In the genomic region with DNA sequence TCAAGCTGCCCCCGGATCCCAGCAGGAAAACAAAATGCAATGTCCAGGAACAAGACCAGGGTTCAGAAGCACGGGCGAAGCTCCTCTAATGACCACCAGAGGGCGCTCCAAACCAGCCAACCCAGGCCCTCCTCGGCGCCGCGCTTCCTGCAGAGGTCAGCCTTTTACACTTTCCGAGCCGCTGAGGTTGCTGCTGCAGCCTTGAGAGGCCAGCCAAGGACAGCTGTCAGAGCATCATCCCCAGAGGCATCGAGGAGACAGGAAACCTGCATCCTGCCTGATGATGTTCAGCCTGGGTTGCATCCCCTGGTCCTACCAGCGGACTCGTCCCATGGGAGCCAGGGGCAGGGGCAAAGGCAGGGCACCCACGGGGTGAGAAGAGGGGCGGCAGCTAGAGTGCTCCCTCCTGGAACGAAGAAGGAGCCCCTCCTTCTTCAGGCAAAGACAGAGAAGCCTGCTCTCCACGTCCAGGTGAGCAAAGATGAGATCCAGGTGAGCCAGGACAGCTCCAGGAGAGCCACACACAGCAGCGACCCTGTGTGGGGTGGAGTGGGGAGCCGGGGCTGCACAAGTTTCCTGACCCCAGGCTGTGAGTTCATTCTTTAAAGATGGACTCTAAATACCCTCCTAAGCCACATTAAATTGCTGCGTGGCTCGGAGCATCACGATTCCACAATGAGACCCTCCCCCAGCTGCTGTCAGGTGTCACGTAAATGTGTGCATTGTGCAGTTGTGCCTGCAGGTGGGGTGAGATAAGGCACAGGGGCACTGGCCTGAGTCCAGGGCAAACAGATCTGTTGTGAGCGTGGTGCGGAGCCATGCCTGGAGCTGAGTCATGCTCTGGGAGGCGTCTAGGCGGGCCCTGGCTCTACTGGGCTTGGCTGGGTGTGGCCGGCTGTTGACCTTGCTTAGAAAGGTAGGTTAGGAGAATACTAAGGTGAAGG, we compare ENCODE assay signal across 8 mouse cellular contexts. TPM values are rescaled to one million over a fixed set of nuclear protein-coding genes. Genes with fewer than 3 reads are reported as not detected.
DNase-seq lines count a peak whose midpoint lies in the region; ATAC-seq and TF ChIP-seq lines count a peak whose summit lies in the region.

A gene (plus strand): TSS at position 204 of the 944 bp plus-strand sequence.

- TF ChIP-seq CTCF in MEL (IDR thresholded peaks at IDR 0.05 in 2 of 3, conservative IDR thresholded peaks at IDR 0.05 in 1 of 3; ENCODE audit: control insufficient read depth in 1 of 3, insufficient read depth in 1 of 3, low read depth in 2 of 3, low read length in 3 of 3, poor library complexity in 1 of 3, severe bottlenecking in 1 of 3), result peak; percentile 80 to 100 (median 99)
- peak; percentile 99 for TF ChIP-seq CTCF in olfactory bulb, adult 2 months (IDR thresholded peaks at IDR 0.05; ENCODE audit: insufficient read depth, low read depth, low read length)

- peak within 1 kb of the TSS; percentile 44 for H3K4me2 ChIP-seq in lung, embryonic 15.5 days

- no peak within 1 kb of the TSS for H3K27ac ChIP-seq in MEL (ENCODE audit: control insufficient read depth, low read depth, low read length)
- H3K27ac ChIP-seq in hindbrain, embryonic 10.5 days, result no peak within 1 kb of the TSS
- H3K27ac ChIP-seq in lung, embryonic 15.5 days, result no peak within 1 kb of the TSS
- H3K27ac ChIP-seq in olfactory bulb, adult 2 months (ENCODE audit: insufficient read depth, low read depth, low read length), result peak within 1 kb of the TSS; percentile 96

- peaks cover 0 to 12% of the 10 kb centered on the region in 2 experiments; a peak in 3 of 4 replicates for H3K4me1 ChIP-seq in MEL (ENCODE audit: control insufficient read depth in 1 of 2, insufficient read depth in 2 of 2, low read length in 2 of 2)
- peaks cover 8% of the 10 kb centered on the region for H3K4me1 ChIP-seq in hindbrain, embryonic 10.5 days (replicated peaks)
- peaks cover 6% of the 10 kb centered on the region for H3K4me1 ChIP-seq in lung, embryonic 15.5 days
- H3K4me1 ChIP-seq in olfactory bulb, adult 2 months (ENCODE audit: control insufficient read depth, insufficient read depth, low read length), result peaks cover 34% of the 10 kb centered on the region

- peak; percentile 81 for ATAC-seq in frontal cortex, adult (ENCODE audit: low TSS enrichment)
- peak; percentile 72; the same call in 1 of the 2 replicates for ATAC-seq in lung, embryonic 15.5 days (ENCODE audit: borderline replicate concordance, extremely low read depth, low FRiP score, low TSS enrichment)

- no peaks in the 10 kb centered on the region for H3K9me3 ChIP-seq in MEL (replicated peaks; ENCODE audit: insufficient read depth, low read length)
- no peaks in the 10 kb centered on the region for H3K9me3 ChIP-seq in hindbrain, embryonic 10.5 days
- H3K9me3 ChIP-seq in lung, embryonic 15.5 days, result no peaks in the 10 kb centered on the region

- H3K9ac ChIP-seq in MEL (ENCODE audit: control insufficient read depth, low read depth, low read length, poor library complexity, severe bottlenecking), result peak within 1 kb of the TSS; percentile 33
- H3K9ac ChIP-seq in lung, embryonic 15.5 days, result no peak within 1 kb of the TSS

- H3K79me2 ChIP-seq in MEL (ENCODE audit: control insufficient read depth, insufficient read depth, low read length, poor library complexity), result no peaks in the 10 kb centered on the region

- peaks cover 0 to 3% of the 10 kb centered on the region in 2 experiments; a peak in 3 of 4 replicates for H3K27me3 ChIP-seq in MEL (ENCODE audit: control insufficient read depth in 1 of 2, insufficient read depth in 2 of 2, low read length in 2 of 2)
- peaks cover 28% of the 10 kb centered on the region for H3K27me3 ChIP-seq in hindbrain, embryonic 10.5 days (ENCODE audit: insufficient read depth, poor library complexity, severe bottlenecking)
- peaks cover 7% of the 10 kb centered on the region; the same call in 1 of the 2 replicates for H3K27me3 ChIP-seq in lung, embryonic 15.5 days

- no peak for TF ChIP-seq POLR2A in MEL (IDR thresholded peaks at IDR 0.05; ENCODE audit: control insufficient read depth in 1 of 2, insufficient read depth in 1 of 2, low read depth in 1 of 2, low read length in 2 of 2, poor library complexity in 1 of 2)
- no peak for TF ChIP-seq POLR2A in olfactory bulb, adult 2 months (IDR thresholded peaks at IDR 0.05; ENCODE audit: insufficient read depth, low read depth, low read length)

- peak; percentile 88 for DNase-seq in MEL (ENCODE audit: low read depth, low spot score)
- DNase-seq in cerebellum, adult 8-10 months, result peak; percentile 80
- peak; percentile 85 for DNase-seq in hindbrain, embryonic 10.5 days (ENCODE audit: low spot score)
- peak; percentile 59 for DNase-seq in layer of hippocampus, adult 9-10 months (ENCODE audit: low spot score)
- peak; percentile 29 to 36 for DNase-seq in thymus, adult 18-20 months

- H3K4me3 ChIP-seq in MEL (ENCODE audit: control insufficient read depth in 1 of 2, insufficient read depth in 1 of 2, low read depth in 2 of 2, low read length in 2 of 2), result peak within 1 kb of the TSS; percentile 18 to 47; a peak in 3 of 4 replicates
- H3K4me3 ChIP-seq in hindbrain, embryonic 10.5 days, result peak within 1 kb of the TSS; percentile 29; the same call in 1 of the 2 replicates
- no peak within 1 kb of the TSS for H3K4me3 ChIP-seq in lung, embryonic 15.5 days
- peak within 1 kb of the TSS; percentile 50 for H3K4me3 ChIP-seq in olfactory bulb, adult 2 months (ENCODE audit: insufficient read depth, low read depth, low read length)

- H3K36me3 ChIP-seq in MEL (ENCODE audit: control insufficient read depth in 1 of 2, insufficient read depth in 2 of 2, low read length in 2 of 2), result peaks cover 0 to 3% of the 10 kb centered on the region in 2 experiments; a peak in 2 of 4 replicates
- H3K36me3 ChIP-seq in hindbrain, embryonic 10.5 days, result no peaks in the 10 kb centered on the region
- no peaks in the 10 kb centered on the region for H3K36me3 ChIP-seq in lung, embryonic 15.5 days

- TF ChIP-seq EP300 in MEL (IDR thresholded peaks at IDR 0.05; ENCODE audit: low read depth in 1 of 2, low read length in 2 of 2), result peak in 1 of 2 experiments; percentile 34; a peak in 2 of 4 replicates

- TF ChIP-seq RAD21 in MEL (IDR thresholded peaks at IDR 0.05; ENCODE audit: low read depth, low read length), result peak; percentile 89

- 20% methylated on average over 28 of the region's 28 CpGs for WGBS in hindbrain, embryonic 10.5 days
- 12% methylated on average over 28 of the region's 28 CpGs for WGBS in lung, embryonic 15.5 days
- 14% methylated on average over 28 of the region's 28 CpGs for WGBS in olfactory bulb, adult 2 months

TF ChIP-seq in MEL, 35 proteins besides CTCF, POLR2A, EP300 and RAD21:
- TF ChIP-seq SMC3 (IDR thresholded peaks at IDR 0.05; ENCODE audit: low read depth, low read length), result peak; percentile 96
- TF ChIP-seq ZC3H11A (IDR thresholded peaks at IDR 0.05; ENCODE audit: low read depth, low read length), result peak; percentile 82
- TF ChIP-seq TAL1 (IDR thresholded peaks at IDR 0.05; ENCODE audit: low read length), result peak; percentile 12; the same call in 1 of the 2 replicates
- no peak for TF ChIP-seq POLR2AphosphoS5 (IDR thresholded peaks at IDR 0.05; ENCODE audit: borderline replicate concordance, low read depth, low read length)
- TF ChIP-seq GATA1 (IDR thresholded peaks at IDR 0.05; ENCODE audit: low read depth, low read length), result peak; percentile 20; the same call in 1 of the 2 replicates
- TF ChIP-seq USF1 (IDR thresholded peaks at IDR 0.05; ENCODE audit: low read depth, low read length), result no peak
- no peak for TF ChIP-seq ETS1 (IDR thresholded peaks at IDR 0.05; ENCODE audit: low read depth, low read length)
- TF ChIP-seq TBP (IDR thresholded peaks at IDR 0.05; ENCODE audit: low read depth, low read length), result peak; percentile 48; the same call in 1 of the 2 replicates
- TF ChIP-seq HCFC1 (IDR thresholded peaks at IDR 0.05; ENCODE audit: low read depth, low read length), result no peak
- TF ChIP-seq ZMIZ1 (IDR thresholded peaks at IDR 0.05; ENCODE audit: low read depth, low read length), result no peak
- TF ChIP-seq NELFE (IDR thresholded peaks at IDR 0.05; ENCODE audit: low read depth, low read length), result no peak

RNA-seq across cellular contexts. Expression of the gene that starts here (rescaled TPM):
- 0.07 TPM in 1 of 2 replicates, not detected in the other for total RNA-seq in MEL (2012; rRNA removed)
- under 1 TPM in 1 of 2 experiments, not detected in 1; 0.11 TPM for polyA plus RNA-seq in MEL (2012; ENCODE audit: insufficient read depth in 1 of 2, insufficient read length in 2 of 2, low read depth in 1 of 2, low replicate concordance in 2 of 2, missing spikeins in 1 of 2)
- 4.2 and 4.5 TPM in 2 replicates for polyA plus RNA-seq in hindbrain, embryonic 10.5 days (2016; fragmentation: Nextera tagmentation; extraction: Ambion mirVana)
- polyA plus RNA-seq in lung, embryonic 15.5 days (2015; fragmentation: Nextera tagmentation; extraction: Ambion mirVana), result 8.3 and 10.7 TPM in 2 replicates
- not detected in 2 replicates for polyA plus RNA-seq in olfactory bulb, adult 2 months (2012; ENCODE audit: insufficient read depth, insufficient read length, low replicate concordance, missing spikeins)

Comparison
In these comparisons a context has a peak if more than half of its experiments do, and no peak if none do; other contexts are left out.
1. Peak in DNase-seq, H3K4me3 ChIP-seq and H3K9ac ChIP-seq in MEL; RNA of the gene not detected or under 1 TPM.
2. DNase-seq: peak in every context shown above with its lines; median percentile 88 in MEL; 85 in hindbrain, embryonic 10.5 days; 80 in cerebellum, adult 8-10 months; 59 in layer of hippocampus, adult 9-10 months; 32 in thymus, adult 18-20 months.